Mouse (Mus musculus) lung, postnatal 4 days (tissue): ENCODE measurements around the gene Gm45233.

Experiments used
- DNase-seq, 2 experiments: peaks; one replicate each; pipeline ENCODE4 v3.0.0; 2021

The Gm45233 gene

DNA sequence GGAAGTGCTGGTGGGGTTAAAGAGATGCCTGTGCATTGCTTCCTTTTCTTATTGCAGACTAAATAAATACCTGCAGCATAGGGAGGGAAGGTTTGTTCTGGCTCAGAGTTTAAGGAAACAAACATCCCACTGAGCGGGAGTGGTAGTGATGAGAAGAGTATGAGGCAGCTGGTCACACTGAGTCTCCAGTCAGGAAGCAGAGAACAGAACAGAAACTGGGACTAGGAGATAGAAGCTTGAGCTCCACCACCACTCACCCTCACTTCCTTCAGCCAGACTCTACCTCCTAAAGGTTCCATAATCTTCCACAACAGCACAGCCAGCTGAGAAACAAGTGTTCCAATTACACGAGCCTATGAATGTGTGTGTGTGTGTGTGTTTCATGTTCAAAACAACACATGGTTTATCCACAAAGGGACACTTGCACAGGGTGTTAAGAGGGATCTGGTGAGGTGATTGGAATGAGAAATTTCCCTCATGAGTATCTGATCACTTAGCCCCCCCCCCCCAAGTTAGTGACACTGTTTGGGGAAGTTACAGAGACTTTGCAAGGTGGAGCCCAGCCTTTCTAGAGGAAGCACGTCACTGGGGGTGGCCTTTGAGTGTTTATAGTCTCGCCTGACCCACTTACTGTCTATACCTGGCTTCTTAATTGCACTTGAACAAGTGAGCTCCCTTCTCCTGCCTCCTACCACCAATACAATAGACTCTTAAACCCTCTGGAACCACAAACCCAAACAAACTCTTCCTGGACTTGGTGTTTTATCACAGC lies 68.0 kb downstream of the Gm45233 start:
- no peak for DNase-seq

DNA sequence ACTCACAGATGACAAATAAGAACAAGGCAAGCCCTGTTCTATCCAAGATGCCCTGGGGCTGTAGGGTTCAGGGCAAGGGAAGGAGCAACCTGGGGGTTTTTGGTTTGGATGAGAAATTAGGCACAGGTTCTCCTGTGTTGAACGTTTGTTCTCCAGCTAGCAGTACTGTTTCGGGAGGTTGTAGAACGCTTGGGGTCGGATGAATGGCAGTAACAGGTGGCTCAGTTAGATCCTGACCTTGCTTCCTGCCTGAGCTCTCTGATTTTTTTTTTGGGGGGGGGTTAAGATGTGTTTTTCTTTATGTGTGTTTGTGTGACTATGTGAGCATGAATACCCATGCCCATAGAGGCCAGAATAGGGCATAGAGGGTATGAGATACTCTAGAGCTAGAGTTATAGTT lies 68.6 kb downstream of the Gm45233 start:
- no peak for DNase-seq
